Mouse (Mus musculus) kidney, postnatal 0 days (tissue): ENCODE data around the gene Spire2. TPM values are rescaled to one million over a fixed set of nuclear protein-coding genes. Genes with fewer than 3 reads are reported as not detected.

Source experiments
- ATAC-seq: fragments of 200-750 bp; cut with Nextera tagmentation; replicated peaks from 2 replicates; pipeline ENCODE4 v1.8.0; 2017; ENCODE audit warnings: low read depth, moderate number of reproducible peaks, moderate TSS enrichment, moderate library complexity; ENCODE audit not compliant: low FRiP score
- DNase-seq: peaks from one replicate; pipeline ENCODE4 v3.0.0-alpha.2; 2016; ENCODE audit warnings: low spot score
- H3K27ac ChIP-seq: fragments of 300-500 bp; sonication (generic); 2 replicates; pipeline ENCODE4 v1.5.1; 2014; ENCODE audit warnings: mild to moderate bottlenecking
- H3K27me3 ChIP-seq: fragments of 300-500 bp; sonication (generic); 2 replicates; pipeline ENCODE4 v1.6.1; 2014; ENCODE audit warnings: low read length, mixed read lengths; ENCODE audit not compliant: insufficient read depth
- H3K36me3 ChIP-seq: fragments of 300-500 bp; sonication (generic); 2 replicates; pipeline ENCODE4 v1.6.1; 2014; ENCODE audit warnings: low read length, mixed read lengths; ENCODE audit not compliant: insufficient read depth
- H3K4me1 ChIP-seq: fragments of 300-500 bp; sonication (generic); replicated peaks from 2 replicates; pipeline ENCODE4 v1.6.1; 2014; ENCODE audit warnings: antibody characterized with exemption, low read length, mixed read lengths; ENCODE audit not compliant: insufficient read depth
- H3K4me2 ChIP-seq: fragments of 300-500 bp; sonication (generic); 2 replicates; pipeline ENCODE4 v1.6.1; 2014; ENCODE audit warnings: mild to moderate bottlenecking, low read length, moderate library complexity, mixed read lengths
- H3K4me3 ChIP-seq: fragments of 300-500 bp; sonication (generic); replicated peaks from 2 replicates; pipeline ENCODE4 v1.5.1; 2014; ENCODE audit warnings: low read depth, low read length
- H3K9ac ChIP-seq: fragments of 300-500 bp; sonication (generic); 2 replicates; pipeline ENCODE4 v1.6.1; 2014; ENCODE audit warnings: low read depth, low read length
- H3K9me3 ChIP-seq: fragments of 300-500 bp; sonication (generic); replicated peaks from 2 replicates; pipeline ENCODE4 v1.6.1; 2016; ENCODE audit warnings: low read length, inconsistent platforms, mixed read lengths
- CTCF ChIP-seq: IDR thresholded peaks from 2 replicates; pipeline ENCODE4 v1.5.1; 2016; ENCODE audit warnings: antibody characterized with exemption, low read depth, mild to moderate bottlenecking, moderate library complexity
- WGBS: fragments of 180-500 bp; shearing (Covaris S2); extraction: QIAGEN DNeasy Blood & Tissue Kit; methylation state at CpG from one replicate; pipeline ENCODE4 v1.1.7; 2014; 5-methylcytosine and 5-hydroxymethylcytosine counted together
- polyA plus RNA-seq: library from polyadenylated mRNA; unstranded; fragments of >200 nt; fragmentation: Nextera tagmentation; extraction: Ambion mirVana; gene quantifications from 2 replicates; pipeline ENCODE4 v1.2.1, GENCODE M21; 2015

Gene Spire2
- polyA plus RNA-seq, 1 experiment from 2014 or later = 5.8 TPM

DNA sequence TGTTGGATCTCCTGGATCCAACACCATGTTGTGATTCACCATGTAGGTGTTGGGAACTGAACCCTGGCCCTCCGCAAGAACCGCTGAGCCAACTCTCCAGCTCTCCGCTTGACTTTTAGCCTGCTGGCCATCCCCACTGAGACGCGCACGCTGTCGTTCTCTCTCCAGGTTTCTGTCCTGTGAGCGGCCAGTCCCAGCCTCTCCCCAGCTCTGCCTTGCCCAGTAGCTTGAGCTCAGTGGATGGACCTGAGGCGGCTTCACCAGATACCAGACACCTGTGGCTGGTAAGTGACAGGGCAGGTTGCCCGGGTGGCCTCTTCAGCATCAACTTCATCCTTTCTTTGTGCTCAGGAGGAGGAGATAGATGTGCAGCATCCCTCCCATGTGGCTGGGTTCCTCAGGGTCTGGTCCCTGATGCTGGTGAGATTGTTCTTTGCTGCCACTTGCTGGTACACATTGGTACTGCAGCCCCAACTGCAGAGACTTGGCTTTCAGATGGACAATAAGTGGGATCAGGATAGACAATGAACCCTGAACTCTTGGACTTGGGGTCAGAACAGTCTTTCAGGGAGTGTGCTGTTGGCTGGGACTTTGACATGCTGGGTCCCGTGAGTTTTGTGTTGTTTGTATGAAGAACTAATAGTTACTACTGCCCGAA lies 28.7 kb downstream of the Spire2 start:
- TF ChIP-seq CTCF = peak; percentile 92
- WGBS = 49% methylated on average over 12 of the region's 12 CpGs
- Histone ChIP-seq H3K4me1 (no peaks in the 10 kb centered on the region), H3K4me3 (no peak overlapping the region), H3K27ac (no peak overlapping the region), H3K9ac (no peak overlapping the region), H3K36me3 (no peaks in the 10 kb centered on the region), H3K9me3 (no peaks in the 10 kb centered on the region), H3K4me2 (no peak overlapping the region), H3K27me3 (no peaks in the 10 kb centered on the region)
- peak; percentile 79 for DNase-seq
- peak; percentile 59 for ATAC-seq

DNA sequence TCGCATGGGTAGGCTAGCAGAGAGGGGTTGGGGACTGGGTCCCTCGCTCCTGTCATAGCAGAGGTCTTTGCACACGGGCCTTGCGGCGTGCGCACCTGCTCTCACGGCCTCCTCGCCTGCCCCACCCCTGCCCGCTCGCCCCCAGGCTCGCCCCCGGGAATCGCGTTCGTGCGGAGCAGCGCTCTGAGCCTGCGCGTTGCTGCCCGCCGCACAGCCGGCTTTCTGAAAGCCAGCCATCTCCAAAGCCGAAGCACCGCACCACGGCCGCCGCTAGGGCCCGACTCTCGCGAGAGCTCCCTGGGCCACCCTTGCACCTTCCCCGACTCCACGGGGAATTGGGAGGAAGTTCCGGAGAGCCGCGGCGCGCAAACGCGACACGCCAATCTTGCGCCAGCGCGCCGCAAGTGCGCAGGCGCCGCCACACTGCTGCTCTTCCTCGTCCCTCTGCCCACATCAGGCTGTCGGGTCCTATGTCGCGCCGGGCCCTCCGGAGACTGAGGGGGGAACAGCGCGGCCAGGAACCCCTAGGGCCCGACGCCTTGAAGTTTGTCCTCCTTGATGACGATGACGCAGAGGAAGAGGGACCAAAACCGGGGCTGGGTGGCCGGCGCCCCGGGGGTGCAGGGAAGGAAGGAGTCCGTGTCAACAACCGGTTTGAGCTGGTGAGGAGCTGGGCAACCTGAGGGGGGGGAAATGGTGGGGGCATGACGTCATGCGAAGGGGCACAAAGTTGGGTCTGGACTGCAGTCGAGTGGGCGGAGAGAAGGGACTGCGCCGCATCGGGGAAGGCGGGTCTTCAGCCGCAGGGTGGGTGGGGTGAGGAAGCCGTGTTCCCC lies 41.1 kb downstream of the Spire2 start, which contains the start of gene Tcf25:
Gene Tcf25, plus strand, starts transcription at position 351 of the 836 bp plus-strand sequence.
- DNase-seq (peak; percentile 97), ATAC-seq (peak; percentile 90)
- WGBS = under 1% methylated on average over 70 of the region's 75 CpGs
- Histone ChIP-seq H3K4me3 (peak within 1 kb of the TSS; percentile 84), H3K9me3 (no peaks in the 10 kb centered on the region), H3K4me1 (peaks cover 4% of the 10 kb centered on the region; the same call in 1 of the 2 replicates), H3K9ac (peak within 1 kb of the TSS; percentile 89), H3K4me2 (peak within 1 kb of the TSS; percentile 70), H3K27me3 (no peaks in the 10 kb centered on the region), H3K27ac (peak within 1 kb of the TSS; percentile 98), H3K36me3 (no peaks in the 10 kb centered on the region)
- peak; percentile 67 for TF ChIP-seq CTCF

DNA sequence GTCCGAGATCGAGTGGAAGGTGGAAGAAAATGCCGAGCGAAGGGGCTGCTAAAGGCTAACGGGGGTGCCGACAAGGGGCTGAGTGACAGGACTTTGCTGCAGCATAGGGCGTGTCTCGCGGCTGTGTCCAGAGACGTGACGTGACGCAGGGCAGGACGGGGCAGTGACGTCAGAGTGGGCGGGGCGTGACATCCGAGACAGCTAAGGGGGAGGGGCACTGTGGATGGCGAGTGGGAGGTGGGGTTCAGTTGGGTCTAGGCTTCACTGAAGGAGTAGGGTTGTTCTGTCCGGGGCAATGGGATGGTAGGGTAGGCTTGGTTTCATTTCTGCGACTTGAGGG lies 41.7 kb downstream of the Spire2 start:
- H3K4me1 ChIP-seq = peaks cover 4% of the 10 kb centered on the region; the same call in 1 of the 2 replicates
- peak overlapping the region; percentile 70 for H3K4me2 ChIP-seq
- ATAC-seq (peak; percentile 81), DNase-seq (peak; percentile 95)
- TF ChIP-seq CTCF = no peak
- H3K9ac ChIP-seq = peak overlapping the region; percentile 89
- no peaks in the 10 kb centered on the region for H3K27me3 ChIP-seq
- H3K9me3 ChIP-seq = no peaks in the 10 kb centered on the region
- H3K36me3 ChIP-seq = no peaks in the 10 kb centered on the region
- WGBS = 0% methylated on average over 20 of the region's 20 CpGs
- H3K27ac ChIP-seq = peak overlapping the region; percentile 98
- peak overlapping the region; percentile 84 for H3K4me3 ChIP-seq

DNA sequence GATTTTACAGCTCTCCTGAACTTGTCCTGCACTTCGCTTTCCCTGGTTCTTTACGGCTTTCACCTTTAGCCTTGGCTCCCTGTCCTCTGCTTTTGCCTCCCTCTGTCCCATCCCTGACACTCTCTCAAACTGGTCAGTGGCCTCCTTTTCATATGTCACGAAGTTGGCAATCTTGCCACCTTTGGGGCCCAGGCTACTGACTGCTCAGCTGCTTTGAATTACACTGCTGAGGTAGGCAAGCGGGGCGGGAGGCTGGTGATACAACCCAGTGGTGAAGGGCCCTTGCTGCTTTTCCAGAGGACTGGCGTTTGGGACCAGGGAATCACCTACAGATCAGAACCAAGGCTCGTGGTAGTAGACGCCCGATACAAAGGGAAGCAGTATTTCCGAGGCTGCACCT lies 43.2 kb downstream of the Spire2 start:
- WGBS = 78% methylated on average over 10 of the region's 10 CpGs

DNA sequence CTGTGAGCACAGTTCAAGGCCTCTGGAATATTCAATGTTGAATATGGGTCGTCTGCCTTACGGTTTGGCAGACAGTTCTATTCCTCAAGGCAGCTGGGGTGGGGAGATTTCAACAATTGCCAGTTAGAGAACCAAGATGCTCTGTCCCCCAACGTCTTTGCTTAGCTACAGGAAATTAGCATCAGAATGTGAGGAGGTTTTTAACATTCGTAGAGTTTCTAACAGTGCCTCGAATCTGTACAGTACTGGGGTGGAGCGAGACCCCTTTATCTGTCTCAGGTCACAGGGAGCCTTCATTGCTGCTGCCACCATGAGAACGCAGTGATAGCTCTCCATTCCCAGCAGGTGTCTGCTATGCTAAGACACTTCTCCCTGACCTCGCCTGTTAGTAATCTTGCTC lies 43.6 kb downstream of the Spire2 start:
- no peak for ATAC-seq
- Histone ChIP-seq H3K4me1 (peaks cover 4% of the 10 kb centered on the region; the same call in 1 of the 2 replicates), H3K27ac (no peak overlapping the region), H3K36me3 (no peaks in the 10 kb centered on the region), H3K4me2 (no peak overlapping the region), H3K27me3 (no peaks in the 10 kb centered on the region), H3K9me3 (no peaks in the 10 kb centered on the region), H3K4me3 (no peak overlapping the region), H3K9ac (no peak overlapping the region)
- TF ChIP-seq CTCF = no peak
- WGBS = 78% methylated on average over 8 of the region's 8 CpGs
- DNase-seq = no peak

More for the DNA sequence above, 43.2 kb downstream of the Spire2 start:
- Histone ChIP-seq H3K4me2 (no peak overlapping the region), H3K4me1 (peaks cover 4% of the 10 kb centered on the region; the same call in 1 of the 2 replicates), H3K4me3 (no peak overlapping the region), H3K9me3 (no peaks in the 10 kb centered on the region), H3K27ac (no peak overlapping the region), H3K36me3 (no peaks in the 10 kb centered on the region), H3K27me3 (no peaks in the 10 kb centered on the region), H3K9ac (no peak overlapping the region)
- TF ChIP-seq CTCF = no peak
- no peak for DNase-seq
- no peak for ATAC-seq

DNA sequence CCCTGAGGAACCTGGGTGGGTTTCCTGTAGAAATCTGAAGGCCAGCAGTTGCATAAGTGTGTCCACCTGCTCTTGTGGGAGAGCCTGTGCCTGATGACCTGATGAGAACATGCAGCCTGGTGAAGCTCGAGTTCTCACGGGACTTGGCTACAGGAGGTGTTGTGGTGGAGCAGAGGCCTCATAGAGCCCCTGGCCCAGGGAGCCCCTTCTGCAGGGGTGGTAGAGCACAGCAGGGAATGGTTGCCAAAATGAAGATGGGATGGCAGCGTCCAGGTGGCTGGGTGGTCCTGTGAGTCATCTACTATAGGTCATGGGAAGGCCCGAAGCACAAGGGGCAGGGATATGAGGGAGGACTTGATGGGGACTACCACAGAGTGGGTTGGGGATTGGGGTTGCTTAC lies 49.2 kb downstream of the Spire2 start:
- TF ChIP-seq CTCF = no peak
- no peak overlapping the region for H3K4me3 ChIP-seq
- ATAC-seq = no peak
- no peaks in the 10 kb centered on the region for H3K9me3 ChIP-seq
- H3K9ac ChIP-seq = no peak overlapping the region
- H3K4me1 ChIP-seq = no peaks in the 10 kb centered on the region
- no peak overlapping the region for H3K27ac ChIP-seq
- H3K27me3 ChIP-seq = no peaks in the 10 kb centered on the region
- peaks cover 48% of the 10 kb centered on the region for H3K36me3 ChIP-seq
- DNase-seq = no peak
- 97% methylated on average over 4 of the region's 4 CpGs for WGBS
- no peak overlapping the region for H3K4me2 ChIP-seq
